Mouse (Mus musculus): Measurements from ENCODE around the gene Rai1. TPM values are rescaled to one million over a fixed set of nuclear protein-coding genes. Genes with fewer than 3 reads are reported as not detected.

Rai1 gene
- polyA plus RNA-seq (2012; rRNA removed): 205 and 240 TPM in 2 replicates

DNA sequence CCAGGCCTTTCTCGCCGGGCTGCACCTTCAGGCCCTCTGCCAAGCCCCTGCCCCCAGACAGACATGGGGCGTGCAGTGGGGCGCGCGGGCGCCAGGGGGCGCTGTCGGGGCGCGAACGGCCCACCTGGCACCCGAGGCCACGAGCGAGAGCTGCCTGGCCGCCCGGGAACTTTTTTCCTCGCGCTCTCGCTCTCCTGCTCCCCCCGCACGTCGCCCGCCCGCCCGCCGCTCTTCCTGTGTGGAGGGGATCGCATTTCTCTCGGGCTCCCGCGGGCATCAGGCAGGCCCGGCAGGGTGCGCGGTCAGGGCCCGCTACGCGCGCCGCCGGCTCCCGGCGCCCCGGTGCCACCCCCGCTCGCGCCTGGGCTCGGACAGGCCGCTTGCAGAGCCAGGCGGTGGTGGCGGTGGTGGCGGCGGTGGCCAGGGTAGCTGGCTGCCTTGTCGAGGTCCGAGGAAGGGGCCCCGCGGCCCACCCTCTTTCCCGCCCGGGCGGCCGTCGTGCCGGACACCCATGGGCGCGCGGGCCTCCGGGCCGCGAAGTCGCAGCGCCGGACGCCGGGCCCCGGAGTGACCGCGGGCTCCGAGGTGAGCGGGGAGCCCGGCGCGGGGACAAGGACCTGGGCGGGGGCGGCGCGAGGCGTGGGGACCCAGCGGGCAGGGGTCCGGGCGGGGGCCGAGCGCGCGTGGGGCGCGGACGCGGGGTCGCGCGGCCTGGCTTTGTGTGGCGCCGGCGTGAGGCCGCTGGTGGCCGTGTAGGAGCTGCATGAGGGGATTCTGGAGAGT lies at the start of gene Rai1:
Rai1 (plus strand) TSS at position 204 of the 783 bp plus-strand sequence.
- 1% methylated on average over 104 of the region's 105 CpGs for WGBS
- no peaks in the 10 kb centered on the region for H3K36me3 ChIP-seq (ENCODE audit: control insufficient read depth, insufficient read depth, low read length)
- H3K27ac ChIP-seq (ENCODE audit: control insufficient read depth, insufficient read depth, low read length): peak within 1 kb of the TSS; percentile 80
- DNase-seq: peak; percentile 96
- no peaks in the 10 kb centered on the region for H3K27me3 ChIP-seq (ENCODE audit: control insufficient read depth, insufficient read depth, low read length)
- TF ChIP-seq POLR2A (IDR thresholded peaks at IDR 0.05; ENCODE audit: control insufficient read depth, extremely low read depth, insufficient read depth, low read length, poor library complexity) (peak; percentile 75; the same call in 1 of the 2 replicates), CTCF (IDR thresholded peaks at IDR 0.05; ENCODE audit: borderline replicate concordance, control insufficient read depth, extremely low read depth, insufficient read depth, low read length, poor library complexity) (peak; percentile 99)
- H3K4me1 ChIP-seq (replicated peaks; ENCODE audit: control insufficient read depth, insufficient read depth, low read length): peaks cover 62% of the 10 kb centered on the region
- H3K4me3 ChIP-seq (ENCODE audit: control insufficient read depth, insufficient read depth, low read length): peak within 1 kb of the TSS; percentile 96

DNA sequence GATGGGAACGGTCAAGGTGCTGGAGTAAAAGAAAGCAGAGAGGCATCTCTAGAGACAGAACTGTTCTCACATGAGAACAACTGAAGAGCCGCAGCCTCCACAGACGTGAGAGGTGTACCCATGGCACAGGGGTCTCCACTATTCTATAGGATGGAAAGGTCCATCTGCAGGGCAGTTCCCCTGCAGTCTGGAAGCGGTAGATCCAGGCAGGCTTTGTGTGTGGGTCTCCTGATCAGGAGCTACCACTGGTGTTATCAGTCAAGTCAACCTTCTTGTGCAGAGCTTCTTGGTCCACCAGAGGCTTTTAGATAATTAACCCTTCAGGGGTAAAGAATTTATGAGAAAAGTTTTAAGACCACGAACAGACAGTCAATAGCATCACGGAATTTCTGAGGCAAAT lies 48.3 kb upstream of the Rai1 start:
- no peaks in the 10 kb centered on the region for H3K27me3 ChIP-seq (ENCODE audit: control insufficient read depth, insufficient read depth, low read length)
- no peak for TF ChIP-seq POLR2A (IDR thresholded peaks at IDR 0.05; ENCODE audit: control insufficient read depth, extremely low read depth, insufficient read depth, low read length, poor library complexity)
- TF ChIP-seq CTCF (IDR thresholded peaks at IDR 0.05; ENCODE audit: borderline replicate concordance, control insufficient read depth, extremely low read depth, insufficient read depth, low read length, poor library complexity): no peak
- no peak for DNase-seq
- WGBS: 97% methylated on average over 6 of the region's 6 CpGs
- no peaks in the 10 kb centered on the region for H3K36me3 ChIP-seq (ENCODE audit: control insufficient read depth, insufficient read depth, low read length)
- H3K4me3 ChIP-seq (ENCODE audit: control insufficient read depth, insufficient read depth, low read length): no peak overlapping the region
- no peak overlapping the region for H3K27ac ChIP-seq (ENCODE audit: control insufficient read depth, insufficient read depth, low read length)
- H3K4me1 ChIP-seq (replicated peaks; ENCODE audit: control insufficient read depth, insufficient read depth, low read length): no peaks in the 10 kb centered on the region

GRCm38 (mm10) chr11:60057987-60058386 lies 46.8 kb upstream of the Rai1 start:
- no peak for DNase-seq
- no peak overlapping the region for H3K4me3 ChIP-seq (ENCODE audit: control insufficient read depth, insufficient read depth, low read length)
- no peak overlapping the region for H3K27ac ChIP-seq (ENCODE audit: control insufficient read depth, insufficient read depth, low read length)
- WGBS: 81% methylated on average over 2 of the region's 2 CpGs
- no peaks in the 10 kb centered on the region for H3K27me3 ChIP-seq (ENCODE audit: control insufficient read depth, insufficient read depth, low read length)
- TF ChIP-seq POLR2A (IDR thresholded peaks at IDR 0.05; ENCODE audit: control insufficient read depth, extremely low read depth, insufficient read depth, low read length, poor library complexity) (no peak), CTCF (IDR thresholded peaks at IDR 0.05; ENCODE audit: borderline replicate concordance, control insufficient read depth, extremely low read depth, insufficient read depth, low read length, poor library complexity) (no peak)
- H3K4me1 ChIP-seq (replicated peaks; ENCODE audit: control insufficient read depth, insufficient read depth, low read length): no peaks in the 10 kb centered on the region
- H3K36me3 ChIP-seq (ENCODE audit: control insufficient read depth, insufficient read depth, low read length): no peaks in the 10 kb centered on the region

DNA sequence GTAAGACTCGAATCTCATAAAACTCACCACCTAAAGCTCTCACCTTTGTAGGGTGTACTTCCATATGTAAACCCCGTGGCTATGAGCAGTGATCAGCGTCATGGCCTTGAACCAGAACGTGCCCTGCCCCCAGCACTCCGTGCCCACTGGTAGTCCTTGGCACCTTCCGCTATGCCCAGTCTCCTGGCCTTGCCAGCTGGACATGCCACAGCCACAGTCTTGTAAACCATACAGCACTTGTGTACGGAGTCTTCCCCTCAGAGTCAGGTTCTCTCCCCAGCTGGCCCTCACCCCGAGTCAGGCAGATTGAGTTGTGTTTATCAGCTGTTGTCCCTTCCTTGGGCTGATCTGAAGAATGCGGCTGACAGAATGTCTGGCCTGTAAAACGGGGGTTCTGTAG lies 46.4 kb upstream of the Rai1 start:
- H3K4me3 ChIP-seq (ENCODE audit: control insufficient read depth, insufficient read depth, low read length): no peak overlapping the region
- DNase-seq: no peak
- H3K4me1 ChIP-seq (replicated peaks; ENCODE audit: control insufficient read depth, insufficient read depth, low read length): no peaks in the 10 kb centered on the region
- no peak overlapping the region for H3K27ac ChIP-seq (ENCODE audit: control insufficient read depth, insufficient read depth, low read length)
- no peaks in the 10 kb centered on the region for H3K27me3 ChIP-seq (ENCODE audit: control insufficient read depth, insufficient read depth, low read length)
- no peaks in the 10 kb centered on the region for H3K36me3 ChIP-seq (ENCODE audit: control insufficient read depth, insufficient read depth, low read length)
- WGBS: 92% methylated on average over 10 of the region's 10 CpGs
- TF ChIP-seq POLR2A (IDR thresholded peaks at IDR 0.05; ENCODE audit: control insufficient read depth, extremely low read depth, insufficient read depth, low read length, poor library complexity) (no peak), CTCF (IDR thresholded peaks at IDR 0.05; ENCODE audit: borderline replicate concordance, control insufficient read depth, extremely low read depth, insufficient read depth, low read length, poor library complexity) (no peak)

DNA sequence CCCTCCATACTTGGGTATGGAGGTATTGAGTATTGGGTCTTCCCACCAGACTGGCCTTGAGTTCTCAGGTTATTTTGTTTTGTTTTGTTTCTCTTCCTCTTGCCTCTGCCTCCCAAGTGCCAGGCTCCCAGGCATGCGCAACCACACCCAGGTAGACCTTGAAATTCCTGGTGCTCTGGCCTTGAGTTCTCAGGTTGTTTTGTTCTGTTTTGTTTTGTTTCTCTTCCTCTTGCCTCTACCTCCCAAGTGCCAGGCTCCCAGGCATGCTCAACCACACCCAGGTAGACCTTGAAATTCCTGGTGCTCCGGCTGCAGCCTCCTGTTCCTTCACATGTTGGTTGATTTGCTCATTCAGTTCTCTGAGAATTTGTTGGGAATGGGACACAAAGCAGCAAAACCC lies 44.8 kb upstream of the Rai1 start:
- TF ChIP-seq CTCF (IDR thresholded peaks at IDR 0.05; ENCODE audit: borderline replicate concordance, control insufficient read depth, extremely low read depth, insufficient read depth, low read length, poor library complexity) (no peak), POLR2A (IDR thresholded peaks at IDR 0.05; ENCODE audit: control insufficient read depth, extremely low read depth, insufficient read depth, low read length, poor library complexity) (no peak)
- DNase-seq: no peak
- Histone ChIP-seq H3K27me3 (ENCODE audit: control insufficient read depth, insufficient read depth, low read length) (no peaks in the 10 kb centered on the region), H3K4me3 (ENCODE audit: control insufficient read depth, insufficient read depth, low read length) (no peak overlapping the region), H3K4me1 (replicated peaks; ENCODE audit: control insufficient read depth, insufficient read depth, low read length) (no peaks in the 10 kb centered on the region), H3K27ac (ENCODE audit: control insufficient read depth, insufficient read depth, low read length) (no peak overlapping the region), H3K36me3 (ENCODE audit: control insufficient read depth, insufficient read depth, low read length) (no peaks in the 10 kb centered on the region)
- 98% methylated on average over 2 of the region's 2 CpGs for WGBS

DNA sequence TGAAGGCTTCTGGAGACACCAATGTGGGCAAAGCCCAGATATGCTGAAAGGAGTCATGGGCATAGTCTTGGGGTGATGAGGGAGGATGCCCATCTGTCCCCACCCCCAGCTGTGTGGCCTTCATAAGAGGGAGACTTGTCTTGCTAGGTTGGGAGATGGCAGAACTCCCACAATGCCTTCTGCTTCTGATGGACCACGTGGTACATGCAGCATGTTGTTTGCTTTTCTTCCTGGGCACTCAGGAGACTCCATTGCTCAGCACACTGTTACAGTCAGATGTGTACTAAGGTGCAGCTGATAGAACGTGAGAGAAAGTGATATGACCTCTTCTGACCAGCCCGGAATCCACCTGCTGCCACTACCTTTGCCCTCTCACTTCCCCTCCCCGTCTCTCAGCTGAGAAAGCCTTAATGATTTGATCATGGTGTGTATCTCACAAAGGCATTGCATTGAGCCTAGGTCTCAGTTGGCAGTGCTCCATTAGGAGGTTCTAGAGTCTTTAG lies 43.3 kb upstream of the Rai1 start:
- Histone ChIP-seq H3K36me3 (ENCODE audit: control insufficient read depth, insufficient read depth, low read length) (no peaks in the 10 kb centered on the region), H3K4me3 (ENCODE audit: control insufficient read depth, insufficient read depth, low read length) (no peak overlapping the region), H3K27ac (ENCODE audit: control insufficient read depth, insufficient read depth, low read length) (no peak overlapping the region), H3K27me3 (ENCODE audit: control insufficient read depth, insufficient read depth, low read length) (no peaks in the 10 kb centered on the region), H3K4me1 (replicated peaks; ENCODE audit: control insufficient read depth, insufficient read depth, low read length) (no peaks in the 10 kb centered on the region)
- TF ChIP-seq POLR2A (IDR thresholded peaks at IDR 0.05; ENCODE audit: control insufficient read depth, extremely low read depth, insufficient read depth, low read length, poor library complexity) (no peak), CTCF (IDR thresholded peaks at IDR 0.05; ENCODE audit: borderline replicate concordance, control insufficient read depth, extremely low read depth, insufficient read depth, low read length, poor library complexity) (no peak)
- WGBS: 82% methylated on average over 4 of the region's 4 CpGs
- no peak for DNase-seq

Data from thymus, adult 2 months (tissue).